Mouse (Mus musculus): ENCODE data around the gene Blnk.

GRCm38 (mm10) chr19:41022244-41022643 is 27.9 kb upstream of the Blnk start:
- TF ChIP-seq CTCF (IDR thresholded peaks at IDR 0.05; ENCODE audit: low read depth, low read length) = no peak
- TF ChIP-seq POLR2A (IDR thresholded peaks at IDR 0.05; ENCODE audit: insufficient read depth, low read length) = no peak
- no peak for TF ChIP-seq EP300 (IDR thresholded peaks at IDR 0.05; ENCODE audit: insufficient read depth, low read depth, low read length)
